Mouse (Mus musculus) testis, adult 2 months (tissue): ENCODE data around the gene Tfb2m.

ENCODE experiments used
- CTCF ChIP-seq: fragments of 200-500 bp; IDR thresholded peaks from 2 replicates; pipeline ENCODE4 v1.5.1; 2012; ENCODE audit warnings: low read depth, mild to moderate bottlenecking, inconsistent platforms, low read length, moderate library complexity; ENCODE audit not compliant: control insufficient read depth, insufficient read depth, insufficient replicate concordance
- POLR2A ChIP-seq: fragments of 200-500 bp; IDR thresholded peaks from 2 replicates; pipeline ENCODE4 v1.6.1; 2012; ENCODE audit warnings: low read depth, mild to moderate bottlenecking, inconsistent platforms, low read length, moderate library complexity; ENCODE audit not compliant: control insufficient read depth

- TF ChIP-seq POLR2A (no peak), CTCF (no peak)
These were observed 39.6 kb upstream of the Tfb2m start for GRCm38 (mm10) chr1:179585646-179586045.
